Mouse (Mus musculus) T-cell, adult 2 months (primary cell): Measurements from ENCODE around the gene Mthfd1l.

ENCODE experiments used
- DNase-seq: peaks from one replicate; pipeline ENCODE4 v3.0.0; 2022; ENCODE audit warnings: low spot score

Gene Mthfd1l

DNA sequence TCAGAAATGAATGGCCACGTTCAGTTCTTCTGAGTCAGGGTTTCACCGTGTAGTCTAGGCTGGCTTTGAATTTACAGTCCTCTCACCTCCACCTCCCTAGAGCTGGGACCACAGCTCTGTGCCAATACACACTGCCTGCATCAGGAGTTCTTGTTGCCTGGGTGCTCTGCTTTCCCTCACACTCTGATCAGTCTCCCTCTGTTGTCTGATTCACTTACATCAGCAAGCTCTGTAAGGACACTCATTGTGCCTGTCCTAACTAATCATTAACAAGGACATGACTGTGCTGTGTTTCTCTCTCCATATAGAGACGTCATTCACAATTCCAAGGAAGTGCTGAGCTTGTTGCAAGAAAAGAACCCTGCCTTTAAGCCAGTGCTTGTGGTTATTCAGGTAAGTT is 5.4 kb downstream of the Mthfd1l start:
- no peak for DNase-seq

DNA sequence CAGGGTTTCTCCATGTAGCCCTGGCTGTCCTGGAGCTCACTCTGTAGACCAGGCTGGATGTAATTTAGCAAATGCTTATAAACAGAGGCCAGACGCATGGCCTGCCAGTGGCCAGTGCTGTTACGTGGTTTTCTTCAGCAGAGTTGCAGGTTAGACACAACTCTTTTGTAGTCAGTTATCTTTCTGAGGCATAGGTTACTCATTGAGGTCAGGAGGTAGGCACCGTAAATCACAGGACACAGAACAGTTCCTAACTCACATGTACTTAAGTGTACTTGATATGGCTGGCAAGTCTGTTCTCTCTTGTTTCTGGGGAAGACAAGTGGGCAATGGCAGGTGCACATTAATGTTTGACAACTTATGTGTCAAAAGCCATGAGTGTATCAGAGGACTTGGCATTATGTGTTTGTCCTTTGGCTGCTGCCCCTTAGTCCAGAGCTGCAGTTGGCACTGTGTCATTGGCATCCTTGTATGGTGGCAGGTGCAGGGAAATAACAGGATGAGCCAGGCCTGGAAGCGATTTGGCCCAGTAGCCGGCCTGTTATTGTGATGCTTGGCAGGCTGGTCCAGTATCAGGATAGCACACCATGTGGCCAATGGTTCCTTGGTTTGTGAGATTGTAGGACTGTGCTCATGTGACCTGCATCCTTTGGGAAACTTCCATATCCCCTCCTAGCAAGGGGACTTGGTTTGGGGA is 6.0 kb downstream of the Mthfd1l start:
- DNase-seq = no peak

DNA sequence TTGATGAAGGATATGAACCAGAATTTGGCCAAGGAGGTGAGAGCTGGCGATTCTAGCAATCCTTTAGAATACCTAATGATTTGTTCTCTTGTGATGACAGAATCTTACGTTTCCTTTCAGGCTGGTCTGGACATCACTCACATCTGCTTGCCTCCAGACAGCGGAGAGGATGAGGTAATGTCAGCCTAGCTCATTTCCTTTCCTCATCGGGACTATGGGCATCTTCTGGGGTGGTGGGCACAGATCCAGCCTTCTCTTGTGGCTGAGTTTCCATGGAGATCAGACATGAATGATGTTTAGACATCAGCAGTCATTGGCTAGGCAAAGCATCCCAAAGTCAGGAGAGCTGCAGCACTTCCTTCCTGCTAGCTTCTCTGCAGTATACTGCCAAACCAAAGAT is 7.3 kb downstream of the Mthfd1l start:
- DNase-seq = no peak

DNA sequence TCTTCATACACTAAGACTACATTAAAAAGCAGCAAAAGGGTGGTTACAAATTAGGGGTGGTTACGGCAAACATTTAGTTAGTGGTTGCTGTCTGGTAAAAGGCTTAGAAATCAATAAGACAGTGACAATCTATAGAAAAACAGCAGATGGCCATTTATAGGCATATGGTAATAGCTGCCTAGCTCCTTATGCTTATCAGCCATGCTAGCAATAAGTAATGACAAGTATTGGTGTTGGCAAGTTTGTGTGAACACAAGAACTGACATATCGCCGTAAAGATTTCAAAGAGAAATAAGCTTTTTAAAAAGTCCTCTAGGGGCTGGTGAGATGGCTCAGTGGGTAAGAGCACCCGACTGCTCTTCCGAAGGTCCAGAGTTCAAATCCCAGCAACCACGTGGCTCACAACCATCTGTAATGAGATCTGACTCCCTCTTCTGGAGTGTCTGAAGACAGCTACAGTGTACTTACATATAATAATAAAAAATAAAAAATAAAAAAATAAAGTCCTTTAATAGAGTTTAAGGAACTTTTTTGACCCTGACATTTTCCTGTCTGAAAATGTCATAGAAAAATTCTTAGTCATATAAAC is 17.5 kb downstream of the Mthfd1l start:
- DNase-seq = no peak

DNA sequence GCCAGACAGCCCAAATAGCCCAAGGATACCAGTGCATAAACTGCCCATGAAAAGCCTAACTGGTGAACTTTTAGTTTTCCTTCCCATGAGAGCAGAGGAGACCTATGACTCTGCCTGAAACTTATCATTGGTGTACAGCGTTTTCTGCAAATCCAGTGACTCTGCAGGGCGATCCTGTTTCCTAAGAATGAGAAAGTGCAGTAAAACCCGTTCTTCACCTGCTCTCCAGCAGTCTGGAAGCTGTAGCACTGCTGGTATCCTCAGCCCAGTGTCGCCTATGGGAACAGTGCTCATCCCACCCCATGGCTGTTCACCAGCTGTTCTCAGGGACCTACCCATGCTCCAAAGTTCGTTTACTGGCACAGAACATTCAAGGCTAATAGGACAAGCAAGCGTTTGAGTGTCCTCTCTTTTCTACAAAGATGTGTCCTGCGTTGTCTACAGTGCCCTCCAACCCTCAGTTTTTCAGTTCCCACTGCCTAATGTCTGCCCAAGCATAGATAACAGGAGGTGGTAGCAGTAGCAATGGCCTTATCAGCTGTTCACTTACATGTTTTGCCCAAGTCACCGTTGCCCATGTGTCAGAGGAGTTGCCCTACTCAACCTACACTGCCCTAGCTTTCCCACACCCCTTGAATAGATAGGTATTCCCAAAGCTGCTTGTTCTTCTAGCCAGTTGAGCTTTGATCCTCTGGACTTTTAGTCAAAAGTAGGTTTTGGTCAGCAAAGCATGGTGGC is 20.6 kb downstream of the Mthfd1l start:
- no peak for DNase-seq

DNA sequence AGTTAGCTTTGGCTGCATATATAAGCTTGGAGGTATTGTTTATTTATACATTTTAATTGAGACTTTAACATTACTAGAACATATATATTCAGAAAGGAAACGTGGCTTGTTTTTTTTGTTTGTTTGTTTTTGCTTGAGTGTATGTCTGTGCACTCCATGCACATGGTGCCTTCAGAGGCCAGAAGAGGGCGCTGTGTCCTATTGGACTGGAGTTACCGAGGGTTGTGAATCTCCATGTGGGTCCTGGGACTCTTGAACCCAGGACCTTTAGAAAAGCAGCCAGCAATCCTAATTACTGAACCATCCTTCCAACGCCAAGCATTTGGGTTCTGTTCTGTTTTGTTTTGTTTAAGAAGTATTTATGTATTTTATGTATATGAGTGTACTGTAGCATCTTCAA is 22.4 kb downstream of the Mthfd1l start:
- DNase-seq = no peak

DNA sequence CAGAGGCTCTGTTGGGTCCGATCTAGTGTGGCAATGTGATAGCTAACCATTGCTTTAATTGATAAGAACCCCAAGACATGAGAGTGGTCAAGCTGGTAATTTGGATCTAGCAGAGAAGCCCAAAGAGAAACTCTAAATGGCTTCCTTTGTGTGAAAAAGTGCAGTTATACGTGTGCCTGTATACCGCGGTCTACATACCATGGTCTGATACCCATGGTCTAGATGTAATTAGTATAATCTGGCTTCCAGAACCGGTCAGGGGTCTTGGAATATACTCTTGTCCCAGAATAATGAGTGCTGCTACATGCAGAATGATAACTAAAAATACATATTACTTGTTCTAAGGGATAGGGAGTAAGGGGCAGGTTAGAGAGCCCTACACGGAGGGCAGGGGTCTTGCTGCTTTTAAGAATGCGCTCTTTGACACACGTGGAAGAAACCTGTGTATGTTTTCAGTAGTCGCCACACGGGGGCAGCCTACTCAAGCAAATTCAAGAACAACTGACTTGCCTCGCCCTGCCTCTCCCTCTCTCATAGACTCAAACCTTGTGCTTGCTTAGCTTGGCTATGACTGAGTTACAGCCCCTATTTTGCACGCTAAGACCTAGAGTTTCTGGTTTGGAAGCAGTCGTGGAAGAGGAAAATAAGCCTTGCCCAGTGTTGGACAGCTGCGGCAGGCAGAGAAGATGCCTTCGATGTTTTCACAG is 23.4 kb downstream of the Mthfd1l start:
- peak; percentile 43 for DNase-seq

DNA sequence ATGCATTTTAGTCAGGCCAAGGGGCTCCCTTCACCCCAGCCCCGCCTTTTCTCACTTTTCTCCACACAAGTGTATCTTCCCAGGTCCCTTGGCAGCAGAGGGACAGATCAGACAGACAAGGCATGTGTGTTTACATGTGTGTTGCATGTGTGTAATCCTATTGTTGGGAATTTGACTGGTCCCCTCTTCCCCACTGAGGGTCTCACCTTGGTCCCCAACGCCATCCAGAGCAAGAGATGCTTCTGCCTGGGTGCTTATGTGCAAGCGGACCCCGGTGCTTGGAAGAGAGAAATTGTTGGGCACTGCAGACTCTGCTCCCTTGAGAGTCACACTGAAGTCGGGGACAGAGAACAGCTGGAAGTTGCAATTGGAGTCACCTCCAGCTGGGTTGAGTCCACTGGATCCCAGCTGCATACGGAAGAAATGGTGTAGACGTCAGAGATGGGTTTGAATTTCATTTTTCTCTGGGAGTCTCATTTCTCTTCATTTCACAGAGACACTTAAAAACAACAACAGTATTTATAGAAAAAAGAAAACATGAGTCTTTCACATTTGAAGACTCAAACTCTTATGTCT is 25.0 kb downstream of the Mthfd1l start:
- no peak for DNase-seq

DNA sequence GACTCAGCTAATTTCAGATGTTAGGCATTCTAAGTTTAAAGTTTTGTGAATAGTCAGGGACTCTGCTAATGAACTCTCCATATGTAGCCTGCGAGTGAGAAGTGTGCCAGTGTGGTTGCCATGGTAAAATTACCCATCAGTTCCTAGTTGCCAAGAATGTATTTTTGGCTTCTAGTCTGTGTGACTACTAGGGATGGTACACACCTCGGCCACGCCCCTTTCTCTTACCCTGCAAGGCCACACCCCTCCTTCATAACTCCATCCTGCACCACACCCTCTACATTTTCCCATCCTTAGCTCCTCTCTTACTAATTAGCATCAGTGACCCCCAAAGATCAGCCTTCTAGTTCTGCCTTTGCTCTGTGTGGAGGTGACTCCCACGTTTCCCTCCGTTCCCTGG is 29.8 kb downstream of the Mthfd1l start:
- DNase-seq = no peak

DNA sequence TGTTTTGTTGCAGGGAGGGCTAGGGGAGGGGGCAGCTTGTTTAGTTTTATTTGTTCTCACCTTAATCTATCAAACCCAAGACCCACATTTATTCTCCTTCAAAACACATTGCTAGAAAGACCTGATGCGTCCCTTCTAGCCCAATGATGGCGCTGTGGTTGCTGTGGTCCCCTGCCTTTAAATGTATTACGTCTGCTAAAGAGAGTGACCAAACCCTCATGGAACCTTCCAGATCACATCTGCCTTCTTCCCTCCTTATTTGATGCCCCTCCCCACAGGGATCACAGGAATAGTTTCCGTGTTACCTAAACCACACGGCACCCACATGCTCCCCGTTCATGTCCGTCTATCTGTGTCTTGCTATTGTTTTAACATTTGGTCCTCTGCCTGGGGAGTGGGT is 32.3 kb downstream of the Mthfd1l start:
- DNase-seq = no peak

DNA sequence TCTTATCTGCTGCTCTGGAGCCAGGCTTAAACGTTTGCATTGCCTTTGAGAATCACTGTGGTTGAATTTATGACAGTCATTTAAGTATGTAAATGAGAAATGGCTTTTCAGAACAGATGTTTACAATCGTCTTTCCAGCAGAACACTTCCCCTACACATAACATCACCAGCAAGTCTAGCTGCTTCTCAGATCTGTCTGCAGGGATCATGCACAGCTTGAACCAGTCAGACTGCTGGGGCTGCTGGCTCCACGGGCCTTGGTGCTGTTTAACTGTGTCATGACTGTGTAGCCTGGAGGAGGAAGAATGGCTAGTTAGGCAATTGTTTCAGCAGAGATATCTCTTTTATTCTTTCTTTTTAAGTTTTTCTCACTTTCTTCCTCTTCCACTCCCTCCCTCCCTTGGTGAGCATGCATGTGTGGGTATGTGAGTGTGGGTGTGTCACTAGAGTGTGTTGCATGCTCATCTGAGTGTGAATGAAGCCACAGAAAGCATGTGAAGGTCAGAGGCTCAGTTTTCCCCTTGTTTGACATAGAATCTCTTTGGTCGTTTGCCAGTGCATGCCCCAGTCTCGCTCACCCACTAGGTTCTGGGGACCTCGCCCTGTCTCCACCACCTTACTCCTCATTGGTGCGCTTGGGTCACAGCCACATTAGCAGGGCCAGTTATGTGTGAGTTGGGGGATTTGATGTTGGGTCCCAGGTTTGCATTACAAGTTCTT is 33.5 kb downstream of the Mthfd1l start:
- no peak for DNase-seq

DNA sequence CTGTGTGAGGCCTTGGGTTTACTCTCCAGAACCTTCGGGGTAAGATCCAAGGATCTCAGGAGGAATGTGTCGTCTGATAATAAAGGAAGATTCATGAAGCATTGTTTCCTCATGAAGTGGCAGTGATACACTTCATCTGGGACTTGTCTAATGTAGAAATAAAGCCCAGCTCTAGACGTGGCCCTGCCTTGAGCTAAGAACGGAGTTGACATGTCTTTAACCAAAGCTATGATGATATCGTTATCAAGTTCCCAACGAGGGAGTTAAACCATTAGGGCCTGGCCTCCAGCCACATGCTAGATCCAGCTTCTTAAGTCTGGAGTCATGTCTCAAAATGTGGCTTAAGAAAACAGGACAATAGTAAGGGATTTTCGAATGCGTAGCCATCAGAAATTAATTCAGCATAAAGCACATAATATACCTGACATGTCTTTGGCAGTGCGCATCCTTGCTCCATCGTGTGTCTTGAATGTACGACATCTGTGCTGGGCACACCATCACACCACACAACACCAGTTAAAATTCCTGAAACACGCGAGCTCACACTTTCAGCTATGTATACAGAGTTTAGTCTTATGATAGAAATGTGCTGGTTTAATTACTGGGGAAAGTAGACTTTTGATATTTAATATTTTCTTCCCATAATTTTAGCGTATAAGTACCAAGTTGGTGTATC is 49.8 kb downstream of the Mthfd1l start:
- no peak for DNase-seq

DNA sequence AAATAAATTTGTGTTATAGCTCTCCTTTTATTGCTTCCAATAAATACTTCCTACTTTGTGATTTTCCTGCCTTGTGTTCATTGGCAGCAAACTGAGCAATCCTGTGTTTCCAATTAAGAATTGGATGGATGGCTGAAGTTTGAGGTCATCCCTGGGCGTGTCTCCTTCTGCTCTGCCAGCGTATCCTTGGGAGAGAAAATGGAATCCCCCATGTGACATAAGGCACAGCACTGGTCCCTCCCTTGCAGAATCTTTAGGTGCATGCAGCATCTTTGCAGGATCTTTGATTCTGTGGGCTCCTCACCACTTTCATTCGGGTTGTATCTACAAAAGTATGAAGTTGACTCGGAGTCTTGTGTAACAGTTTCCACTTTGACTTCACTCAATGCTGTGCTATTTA is 53.7 kb downstream of the Mthfd1l start:
- no peak for DNase-seq

DNA sequence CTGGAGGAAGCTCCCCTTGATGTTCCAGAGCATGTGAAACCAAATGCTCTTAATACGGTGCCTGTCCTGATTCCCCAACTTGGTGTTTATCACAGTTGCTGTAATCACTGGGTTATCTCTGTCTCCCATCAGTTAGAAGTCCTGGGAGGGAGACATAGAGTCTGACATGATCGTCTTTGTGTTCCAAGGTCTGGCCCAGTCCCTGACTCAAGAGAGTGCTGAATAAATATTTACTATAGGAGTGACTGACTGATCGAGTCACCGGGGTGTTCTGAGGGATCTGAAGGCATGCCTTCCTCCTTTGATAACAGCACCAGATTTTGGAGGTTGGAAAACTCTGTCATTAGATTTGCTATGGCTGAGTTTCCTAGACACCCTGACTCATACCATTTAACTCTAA is 54.5 kb downstream of the Mthfd1l start:
- no peak for DNase-seq

DNA sequence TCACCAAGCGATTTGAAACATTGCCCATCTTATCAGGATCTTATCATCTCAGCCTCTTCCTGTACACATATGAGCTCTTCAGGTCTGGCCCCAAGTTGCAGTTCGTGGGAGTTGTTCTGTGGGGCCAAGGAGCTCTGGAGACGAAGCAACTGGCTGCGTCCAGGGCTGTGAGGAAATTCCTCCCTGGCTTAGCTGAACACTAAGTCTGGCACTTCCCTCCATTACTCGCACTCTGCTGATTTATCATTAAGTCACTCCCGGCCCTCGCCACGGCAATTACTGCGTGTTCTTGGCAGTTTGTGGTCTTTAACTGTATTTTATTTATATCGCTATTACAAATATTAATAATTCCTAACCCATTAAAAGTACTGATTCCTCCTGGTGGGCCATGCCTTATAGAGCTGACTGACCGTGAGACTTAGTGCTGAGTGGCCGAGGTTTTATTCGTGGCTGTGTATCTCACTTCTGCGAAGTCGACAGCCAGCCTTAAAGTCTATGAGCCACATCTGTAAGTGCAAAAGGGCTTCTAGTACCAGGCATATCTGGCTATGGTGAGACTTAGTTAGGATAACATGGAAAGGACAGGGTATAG is 56.0 kb downstream of the Mthfd1l start:
- no peak for DNase-seq

DNA sequence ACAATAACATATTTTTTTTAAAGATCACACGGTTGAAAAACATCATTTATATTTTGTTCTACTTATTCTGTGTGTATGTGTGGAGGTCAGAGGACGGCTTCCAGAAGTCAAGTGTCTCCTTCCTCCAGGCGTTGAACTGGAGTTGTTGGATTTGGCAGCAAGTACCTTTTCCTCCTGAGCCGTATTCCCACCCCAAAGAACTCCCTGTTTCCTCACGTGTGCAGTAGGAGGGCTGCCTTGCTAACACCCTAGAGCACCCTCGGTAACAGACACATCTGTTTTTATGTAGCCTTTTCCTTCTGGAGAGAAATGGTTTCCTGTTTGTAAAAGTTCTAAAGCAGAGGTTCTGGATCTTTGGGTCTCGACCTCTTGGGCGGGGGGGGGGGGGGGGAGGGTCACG is 60.8 kb downstream of the Mthfd1l start:
- DNase-seq = no peak

DNA sequence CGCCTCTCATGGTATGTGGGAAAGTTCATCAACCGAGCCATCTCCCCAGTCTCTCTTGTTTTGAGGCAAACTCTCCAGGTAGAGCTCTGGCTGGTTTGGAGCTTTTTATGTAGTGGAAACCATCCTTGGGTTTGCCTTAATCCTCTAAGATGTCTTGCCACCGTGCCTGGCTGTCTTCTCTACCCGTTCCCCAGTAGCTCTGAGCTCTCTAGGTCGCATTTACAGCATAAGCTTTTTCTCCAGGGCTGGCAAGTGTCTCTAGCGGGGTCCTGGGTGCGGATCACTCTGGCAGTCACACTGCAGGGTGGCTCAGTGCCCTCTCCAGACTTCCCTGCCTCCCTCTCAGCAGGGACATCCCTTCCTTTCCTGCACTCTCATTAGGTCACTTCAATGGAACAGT is 63.6 kb downstream of the Mthfd1l start:
- no peak for DNase-seq

DNA sequence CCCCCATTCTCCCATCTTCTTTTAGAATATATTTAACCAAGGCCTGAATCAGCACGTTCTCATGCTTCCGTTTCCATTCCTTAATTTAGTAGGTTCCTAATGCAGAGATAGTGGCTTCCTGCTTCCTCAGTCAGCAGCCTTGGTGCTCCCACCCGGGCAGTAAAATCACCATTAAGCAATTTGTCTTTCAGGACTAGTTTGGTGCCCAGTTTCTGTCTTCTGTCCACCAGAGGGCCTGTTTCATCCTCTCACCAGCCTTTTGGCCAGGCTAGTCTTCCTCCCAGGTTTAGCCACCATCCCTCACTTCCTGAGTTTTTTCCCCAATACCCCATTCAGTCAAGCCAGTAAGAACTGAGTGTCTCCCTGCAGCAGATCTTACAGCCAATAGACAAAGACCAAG is 64.1 kb downstream of the Mthfd1l start:
- no peak for DNase-seq

DNA sequence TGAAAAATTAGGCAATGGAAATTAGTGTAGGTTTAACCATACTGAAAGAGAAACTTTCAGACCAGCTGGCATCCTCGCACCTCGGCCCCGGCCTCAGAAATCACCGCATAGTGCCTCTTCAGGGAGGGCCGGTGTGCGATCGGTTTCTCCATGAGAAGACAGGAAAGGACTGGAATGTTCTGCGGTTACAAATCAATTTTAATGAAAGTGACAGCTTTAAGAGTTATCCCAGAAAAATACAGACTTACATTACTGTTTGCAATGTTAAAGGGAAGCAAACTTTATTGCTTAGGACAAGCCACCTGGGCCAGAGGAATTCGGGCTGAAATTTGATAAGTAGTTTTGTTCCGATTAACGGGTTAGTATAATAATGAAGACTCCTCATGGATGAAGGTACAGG is 65.7 kb downstream of the Mthfd1l start:
- DNase-seq = no peak

DNA sequence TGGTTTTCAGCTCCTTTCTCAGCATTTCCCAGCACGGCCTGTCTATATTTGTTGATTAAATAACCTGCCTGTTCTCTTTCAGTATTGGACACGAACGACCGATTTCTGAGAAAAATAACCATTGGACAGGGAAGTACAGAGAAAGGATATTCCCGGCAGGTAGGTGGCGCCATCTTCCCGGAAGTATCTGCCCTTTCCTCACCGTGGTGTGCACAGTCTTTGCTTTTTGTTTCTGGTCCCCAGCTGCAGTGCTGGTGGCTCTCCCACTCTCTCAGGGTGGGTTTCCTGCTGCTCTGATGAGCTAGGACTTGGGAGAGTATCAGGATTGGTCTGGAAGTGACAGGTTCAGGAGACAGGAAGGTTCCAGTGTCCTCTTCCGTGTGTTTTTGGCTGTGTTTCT is 68.8 kb downstream of the Mthfd1l start:
- DNase-seq = no peak

DNA sequence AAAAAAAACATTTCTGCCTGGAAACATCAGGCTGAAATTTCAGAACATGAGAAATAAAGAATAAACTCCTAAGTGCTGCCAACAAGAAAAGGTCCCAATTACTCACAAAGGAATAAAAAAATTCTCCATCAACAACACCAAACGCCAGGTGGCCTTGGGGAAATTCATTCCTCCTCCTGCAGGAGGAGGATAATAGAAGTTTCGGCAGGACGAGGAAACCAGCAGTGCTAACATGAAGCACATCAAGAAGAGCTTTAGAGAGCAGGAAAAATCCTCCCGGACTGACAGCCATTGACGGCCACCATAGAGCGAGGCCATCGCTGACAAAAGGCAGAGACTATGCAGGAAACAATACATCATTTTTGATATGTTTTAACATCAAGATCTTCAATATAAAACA is 71.5 kb downstream of the Mthfd1l start:
- no peak for DNase-seq
